Mouse (Mus musculus): ENCODE measurements around the gene Col6a6. TPM values are rescaled to one million over a fixed set of nuclear protein-coding genes. Genes with fewer than 3 reads are reported as not detected.
"Not testable (repeated sequence)": the region's sequence is repeated elsewhere in the genome, so short reads cannot be mapped to it uniquely, and the experiment has no call there.

Col6a6 gene
- polyA plus RNA-seq (2015; fragmentation: Nextera tagmentation; extraction: Ambion mirVana), result 0.06 and 0.09 TPM in 2 replicates

DNA sequence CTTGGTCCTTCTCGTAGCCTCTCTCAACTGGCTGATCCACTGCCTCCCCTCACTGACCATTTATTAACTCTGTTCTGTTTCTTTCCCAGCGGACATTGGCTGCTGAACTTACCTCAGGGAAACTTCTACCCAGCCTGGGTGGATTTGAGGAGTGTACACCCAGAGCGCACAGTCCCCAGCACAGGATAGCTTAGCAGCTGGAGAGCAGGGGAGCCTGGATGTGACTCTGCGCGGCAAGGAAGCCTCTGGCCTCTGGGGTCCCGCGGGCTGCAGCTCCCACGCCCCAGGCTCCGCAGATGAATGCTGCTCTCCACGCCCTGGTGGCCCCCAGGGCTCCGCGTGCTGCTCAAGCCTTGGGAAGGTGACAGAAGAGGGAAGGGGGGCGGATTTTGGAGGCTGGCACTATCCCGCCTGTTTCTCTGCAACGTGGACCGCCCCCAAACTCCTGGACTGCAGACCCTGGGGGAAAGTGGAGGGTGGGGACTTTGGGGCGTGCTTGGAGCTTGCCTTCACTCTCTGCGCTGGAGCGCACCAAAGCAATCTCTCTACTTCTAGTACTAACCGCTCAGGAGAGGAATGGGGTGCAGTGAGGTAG is at the start of gene Col6a6:
TSS of gene Col6a6 (minus strand) at position 370 of the 595 bp plus-strand sequence.
- peaks cover 5% of the 10 kb centered on the region for H3K27me3 ChIP-seq
- H3K4me2 ChIP-seq (replicated peaks), result peak within 1 kb of the TSS; percentile 31
- H3K4me1 ChIP-seq (replicated peaks), result peaks cover 7% of the 10 kb centered on the region
- 18% methylated on average over 20 of the region's 20 CpGs for WGBS
- H3K9me3 ChIP-seq, result no peaks in the 10 kb centered on the region
- no peak within 1 kb of the TSS for H3K27ac ChIP-seq
- no peak within 1 kb of the TSS for H3K9ac ChIP-seq (replicated peaks)
- no peak within 1 kb of the TSS for H3K4me3 ChIP-seq (replicated peaks)
- ATAC-seq, result no peak
- no peaks in the 10 kb centered on the region for H3K36me3 ChIP-seq

DNA sequence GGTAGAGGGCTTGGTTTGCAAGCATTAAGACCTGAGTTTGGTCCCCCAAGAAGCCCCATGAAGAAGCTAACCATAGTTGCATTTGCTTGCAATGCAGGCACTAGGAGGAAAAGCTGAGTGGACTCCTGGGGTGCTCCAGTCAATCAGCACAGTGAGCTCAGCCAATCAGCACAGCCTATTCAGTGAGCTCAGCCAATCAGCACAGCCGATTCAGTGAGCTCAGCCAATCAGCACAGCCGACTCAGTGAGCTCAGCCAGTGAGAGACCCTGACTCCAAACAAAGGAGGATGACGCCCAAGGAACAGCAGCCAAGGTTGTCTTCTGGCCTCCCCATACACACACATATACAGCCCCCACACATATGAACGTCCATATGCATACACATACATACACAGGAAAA is 48.2 kb upstream of the Col6a6 start:
- no peak overlapping the region for H3K4me2 ChIP-seq (replicated peaks)
- no peaks in the 10 kb centered on the region for H3K36me3 ChIP-seq
- no peaks in the 10 kb centered on the region for H3K27me3 ChIP-seq
- H3K9me3 ChIP-seq, result no peaks in the 10 kb centered on the region
- H3K27ac ChIP-seq, result no peak overlapping the region
- WGBS, result 87% methylated on average over 4 of the region's 4 CpGs
- H3K9ac ChIP-seq (replicated peaks), result no peak overlapping the region
- ATAC-seq, result no peak
- no peak overlapping the region for H3K4me3 ChIP-seq (replicated peaks)
- H3K4me1 ChIP-seq (replicated peaks), result no peaks in the 10 kb centered on the region

DNA sequence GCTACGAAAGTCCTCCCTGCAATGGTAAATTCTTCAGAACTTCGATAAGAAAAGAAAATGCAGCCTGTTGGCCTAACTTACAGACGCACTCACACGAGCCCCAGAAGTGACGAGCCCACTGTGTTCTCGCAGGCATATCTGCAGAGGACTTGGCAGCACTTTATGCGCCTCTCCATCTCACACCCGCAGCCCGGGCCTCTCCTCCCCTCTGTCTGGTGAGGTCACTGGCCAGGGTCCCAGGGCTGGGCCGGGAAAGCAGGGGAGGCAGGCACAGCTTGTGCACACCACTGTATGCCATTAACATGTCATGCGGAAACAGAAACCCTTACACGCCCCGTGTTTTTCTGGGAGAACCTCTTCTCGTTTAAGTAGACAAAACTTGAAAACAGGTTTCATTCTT is 43.7 kb upstream of the Col6a6 start:
- Histone ChIP-seq H3K4me1 (replicated peaks) (no peaks in the 10 kb centered on the region), H3K4me3 (replicated peaks) (no peak overlapping the region), H3K4me2 (replicated peaks) (no peak overlapping the region), H3K9ac (replicated peaks) (no peak overlapping the region), H3K27me3 (no peaks in the 10 kb centered on the region), H3K36me3 (no peaks in the 10 kb centered on the region), H3K27ac (no peak overlapping the region), H3K9me3 (no peaks in the 10 kb centered on the region)
- WGBS, result 83% methylated on average over 14 of the region's 14 CpGs
- ATAC-seq, result no peak

DNA sequence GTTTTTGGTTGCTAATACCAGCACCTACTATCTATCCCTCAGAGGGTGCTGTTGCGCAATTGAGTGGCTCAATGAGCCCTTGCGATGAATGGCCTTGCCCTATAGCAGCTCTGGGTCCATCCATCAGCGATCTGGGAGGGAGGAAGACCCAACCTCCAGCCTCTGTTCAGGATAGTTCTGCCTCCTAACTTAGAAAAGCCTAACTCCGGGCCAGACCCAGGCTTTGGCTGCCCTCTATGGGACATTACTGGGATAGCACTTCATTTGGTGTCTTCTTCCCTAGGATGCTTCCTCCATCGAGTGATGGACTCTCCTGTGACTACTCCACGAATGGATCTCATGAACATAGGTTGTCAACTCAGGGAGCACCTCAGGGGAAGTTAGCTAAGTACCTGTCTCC is 29.8 kb upstream of the Col6a6 start:
- H3K9me3 ChIP-seq, result no peaks in the 10 kb centered on the region
- no peak overlapping the region for H3K4me2 ChIP-seq (replicated peaks)
- ATAC-seq, result peak; percentile 48; the same call in 1 of the 2 replicates
- no peaks in the 10 kb centered on the region for H3K27me3 ChIP-seq
- H3K36me3 ChIP-seq, result no peaks in the 10 kb centered on the region
- H3K4me3 ChIP-seq (replicated peaks), result no peak overlapping the region
- H3K9ac ChIP-seq (replicated peaks), result no peak overlapping the region
- H3K4me1 ChIP-seq (replicated peaks), result no peaks in the 10 kb centered on the region
- H3K27ac ChIP-seq, result no peak overlapping the region
- WGBS, result 18% methylated on average over 6 of the region's 6 CpGs

DNA sequence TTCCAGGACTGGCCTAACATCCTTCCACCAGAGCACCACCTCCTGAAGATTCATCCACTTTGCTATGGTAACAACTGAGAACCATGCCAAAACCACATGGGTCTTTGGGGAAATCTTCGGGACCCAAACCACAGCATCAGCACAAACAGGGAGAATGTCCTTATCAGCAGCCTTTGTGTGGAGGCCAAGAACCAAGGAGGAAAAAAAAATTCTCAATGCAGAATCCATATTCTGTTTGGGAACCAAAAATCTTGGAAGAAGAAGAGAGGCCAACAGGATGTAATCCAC is 24.8 kb upstream of the Col6a6 start:
- no peak overlapping the region for H3K4me3 ChIP-seq (replicated peaks)
- H3K27me3 ChIP-seq, result no peaks in the 10 kb centered on the region
- H3K27ac ChIP-seq, result no peak overlapping the region
- H3K9me3 ChIP-seq, result no peaks in the 10 kb centered on the region
- WGBS, result 90% methylated on average over 1 of the region's 1 CpGs
- H3K9ac ChIP-seq (replicated peaks), result no peak overlapping the region
- no peaks in the 10 kb centered on the region for H3K4me1 ChIP-seq (replicated peaks)
- no peak for ATAC-seq
- H3K4me2 ChIP-seq (replicated peaks), result no peak overlapping the region
- H3K36me3 ChIP-seq, result no peaks in the 10 kb centered on the region

DNA sequence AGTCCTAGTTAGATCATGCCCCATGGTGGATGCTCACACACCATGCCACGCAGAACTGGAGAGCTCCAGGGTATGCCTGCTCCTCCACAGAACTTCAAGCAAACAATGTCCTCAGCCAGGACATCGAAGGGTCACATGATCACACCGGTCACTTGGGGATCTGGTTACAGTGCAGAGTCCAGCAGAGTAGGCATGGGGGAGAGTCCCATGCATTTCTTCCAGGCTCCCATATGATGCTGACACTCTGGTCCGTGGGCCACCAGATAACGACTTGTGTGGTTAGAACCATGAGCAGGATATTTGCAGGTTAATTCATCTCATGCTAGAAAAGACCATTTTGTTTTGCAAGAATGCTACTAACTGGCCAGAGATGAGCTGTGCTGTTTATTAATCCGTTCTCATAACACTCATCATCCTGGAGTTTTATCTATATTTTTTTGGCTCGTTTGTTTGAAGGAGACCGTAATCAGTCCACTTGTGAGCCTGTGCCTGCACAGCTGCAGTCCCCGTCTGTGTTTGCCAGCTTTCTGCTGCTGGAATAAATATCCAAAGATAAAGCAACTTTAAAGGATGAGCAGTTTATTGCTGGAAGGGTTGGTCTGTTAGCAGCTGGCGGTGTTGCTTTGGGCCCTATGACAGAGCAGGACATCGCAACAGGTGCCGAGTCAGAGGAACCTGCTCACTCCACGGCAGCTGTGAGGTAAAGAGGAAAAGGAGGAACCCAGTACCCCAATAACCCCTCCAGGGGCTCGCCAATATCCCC is 24.2 kb upstream of the Col6a6 start:
- ATAC-seq, result no peak
- WGBS, result 86% methylated on average over 14 of the region's 14 CpGs

DNA sequence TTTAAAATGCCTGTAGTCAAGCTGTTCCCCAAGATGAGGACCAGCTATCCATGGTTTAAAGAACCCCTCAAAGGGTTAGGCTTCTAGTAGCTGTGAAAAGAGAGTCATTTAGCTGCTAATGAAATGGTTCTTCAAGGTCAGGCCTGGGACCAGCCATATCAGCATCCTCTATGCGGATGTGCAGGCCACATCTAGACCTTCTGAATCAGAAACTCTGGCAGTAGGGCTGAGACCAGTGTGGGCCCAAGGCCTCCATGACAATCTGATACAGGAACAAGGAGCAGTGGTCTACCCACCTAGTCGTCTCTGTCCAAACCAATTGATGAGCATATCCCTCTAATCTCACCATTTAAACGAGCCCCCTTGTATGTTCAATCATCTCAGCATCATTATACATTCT is 23.1 kb upstream of the Col6a6 start:
- H3K36me3 ChIP-seq, result no peaks in the 10 kb centered on the region
- H3K27me3 ChIP-seq, result no peaks in the 10 kb centered on the region
- ATAC-seq, result no peak
- no peak overlapping the region for H3K9ac ChIP-seq (replicated peaks)
- no peak overlapping the region for H3K27ac ChIP-seq
- H3K4me1 ChIP-seq (replicated peaks), result no peaks in the 10 kb centered on the region
- H3K4me3 ChIP-seq (replicated peaks), result no peak overlapping the region
- H3K9me3 ChIP-seq, result 0 out of 2 replicates have a peak, but pooled peaks cover 3% of the 10 kb centered on the region
- WGBS, result 90% methylated on average over 3 of the region's 3 CpGs
- no peak overlapping the region for H3K4me2 ChIP-seq (replicated peaks)

More for the DNA sequence above, 24.2 kb upstream of the Col6a6 start:
- no peak overlapping the region for H3K9ac ChIP-seq (replicated peaks)
- no peaks in the 10 kb centered on the region for H3K4me1 ChIP-seq (replicated peaks)
- H3K27ac ChIP-seq, result no peak overlapping the region
- no peaks in the 10 kb centered on the region for H3K9me3 ChIP-seq
- no peaks in the 10 kb centered on the region for H3K36me3 ChIP-seq
- no peaks in the 10 kb centered on the region for H3K27me3 ChIP-seq
- no peak overlapping the region for H3K4me2 ChIP-seq (replicated peaks)
- H3K4me3 ChIP-seq (replicated peaks), result no peak overlapping the region

DNA sequence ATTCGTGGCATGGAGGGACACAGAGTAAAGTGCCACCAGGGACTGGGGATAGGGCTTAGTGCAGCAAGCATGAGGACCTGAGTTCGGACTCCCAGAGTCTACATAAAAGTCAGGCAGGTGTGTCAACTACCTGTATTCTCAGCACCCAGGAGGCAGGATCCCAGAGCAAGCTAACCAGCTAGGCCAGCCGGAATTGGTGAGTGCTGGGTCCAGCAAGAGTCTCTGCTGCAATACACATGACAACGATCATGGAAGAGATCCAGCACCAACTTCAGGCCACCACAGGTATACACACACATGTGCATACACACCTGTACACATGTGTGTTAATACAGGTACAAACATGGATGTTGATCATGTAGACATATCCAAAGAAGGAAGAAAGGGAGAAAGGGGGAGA is 20.4 kb upstream of the Col6a6 start:
- no peaks in the 10 kb centered on the region for H3K36me3 ChIP-seq
- no peaks in the 10 kb centered on the region for H3K4me1 ChIP-seq (replicated peaks)
- H3K27me3 ChIP-seq, result no peaks in the 10 kb centered on the region
- ATAC-seq, result no peak
- WGBS, result 75% methylated on average over 4 of the region's 4 CpGs
- H3K9me3 ChIP-seq, result 0 out of 2 replicates have a peak, but pooled peaks cover 3% of the 10 kb centered on the region
- H3K4me2 ChIP-seq (replicated peaks), result no peak overlapping the region
- H3K27ac ChIP-seq, result no peak overlapping the region
- no peak overlapping the region for H3K9ac ChIP-seq (replicated peaks)
- H3K4me3 ChIP-seq (replicated peaks), result no peak overlapping the region

DNA sequence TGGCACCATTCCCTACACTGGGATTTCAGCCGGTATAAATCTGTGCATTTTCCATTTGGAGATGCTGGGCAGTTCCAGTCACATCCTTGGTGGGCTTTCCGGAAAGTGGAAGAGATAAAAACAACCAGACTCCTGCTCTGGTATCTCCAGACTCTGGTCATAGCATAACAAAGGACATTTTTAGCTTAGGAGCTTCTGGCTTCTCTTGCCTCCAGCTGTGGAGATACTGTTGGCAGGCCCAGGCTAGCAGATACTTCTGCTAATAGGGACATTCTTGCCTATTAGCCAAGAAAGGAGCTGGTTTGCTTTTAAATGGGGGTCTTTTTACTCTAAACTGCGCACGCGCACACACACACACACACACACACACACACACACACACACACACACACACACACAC is 19.3 kb upstream of the Col6a6 start:
- 0 out of 2 replicates have a peak, but pooled peaks cover 3% of the 10 kb centered on the region for H3K9me3 ChIP-seq
- no peak for ATAC-seq
- no peak overlapping the region for H3K4me2 ChIP-seq (replicated peaks)
- WGBS, result 95% methylated on average over 5 of the region's 5 CpGs
- no peaks in the 10 kb centered on the region for H3K36me3 ChIP-seq
- H3K27me3 ChIP-seq, result no peaks in the 10 kb centered on the region
- no peak overlapping the region for H3K27ac ChIP-seq
- no peak overlapping the region for H3K4me3 ChIP-seq (replicated peaks)
- no peaks in the 10 kb centered on the region for H3K4me1 ChIP-seq (replicated peaks)
- H3K9ac ChIP-seq (replicated peaks), result no peak overlapping the region

DNA sequence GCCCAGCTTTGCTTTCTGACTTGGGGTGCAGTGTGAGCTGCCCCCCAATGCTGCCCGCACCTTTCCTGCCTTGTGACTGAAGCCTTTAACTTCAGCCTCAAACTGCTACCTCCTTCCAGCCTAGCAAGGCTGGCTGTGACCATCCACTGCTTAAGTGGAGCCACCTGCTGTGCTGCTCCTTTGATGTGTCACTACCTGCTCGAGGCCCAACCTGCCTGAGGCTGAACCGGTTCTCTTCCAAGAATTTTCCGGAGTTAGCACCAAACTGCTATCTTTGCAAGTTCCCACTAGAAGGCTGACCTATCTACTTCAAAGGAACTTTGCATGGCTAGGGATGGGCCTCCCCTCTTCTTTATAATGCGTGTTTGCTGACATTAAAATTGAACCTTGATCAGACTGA is 13.4 kb upstream of the Col6a6 start:
- H3K4me2 ChIP-seq (replicated peaks); H3K4me1 ChIP-seq (replicated peaks); H3K27ac ChIP-seq; H3K9me3 ChIP-seq; H3K4me3 ChIP-seq (replicated peaks); H3K27me3 ChIP-seq; ATAC-seq; H3K36me3 ChIP-seq; H3K9ac ChIP-seq (replicated peaks): not testable (repeated sequence)
- 63% methylated on average over 5 of the region's 5 CpGs for WGBS

DNA sequence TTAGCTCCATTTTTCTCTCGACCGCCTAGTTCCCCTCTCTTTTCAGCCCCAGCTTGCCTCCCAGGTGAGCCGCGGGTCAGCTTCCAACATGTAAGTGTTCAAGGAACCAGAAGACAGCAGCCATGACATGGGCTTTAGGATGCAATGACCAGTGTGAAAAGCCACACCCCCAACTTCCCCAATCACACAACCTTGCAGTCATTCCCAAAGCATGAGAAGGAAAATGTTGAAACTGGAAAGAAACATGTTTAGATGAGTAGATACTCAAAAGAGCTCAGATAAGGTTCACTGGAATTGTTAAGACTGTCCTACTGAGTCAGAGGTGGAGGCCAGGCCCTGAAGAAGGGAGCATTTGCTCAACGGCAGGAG is 11.2 kb upstream of the Col6a6 start:
- Histone ChIP-seq H3K9ac (replicated peaks) (no peak overlapping the region), H3K27me3 (no peaks in the 10 kb centered on the region), H3K36me3 (no peaks in the 10 kb centered on the region), H3K4me2 (replicated peaks) (no peak overlapping the region), H3K4me1 (replicated peaks) (no peaks in the 10 kb centered on the region), H3K9me3 (no peaks in the 10 kb centered on the region), H3K27ac (no peak overlapping the region), H3K4me3 (replicated peaks) (no peak overlapping the region)
- 75% methylated on average over 5 of the region's 5 CpGs for WGBS
- ATAC-seq, result no peak

DNA sequence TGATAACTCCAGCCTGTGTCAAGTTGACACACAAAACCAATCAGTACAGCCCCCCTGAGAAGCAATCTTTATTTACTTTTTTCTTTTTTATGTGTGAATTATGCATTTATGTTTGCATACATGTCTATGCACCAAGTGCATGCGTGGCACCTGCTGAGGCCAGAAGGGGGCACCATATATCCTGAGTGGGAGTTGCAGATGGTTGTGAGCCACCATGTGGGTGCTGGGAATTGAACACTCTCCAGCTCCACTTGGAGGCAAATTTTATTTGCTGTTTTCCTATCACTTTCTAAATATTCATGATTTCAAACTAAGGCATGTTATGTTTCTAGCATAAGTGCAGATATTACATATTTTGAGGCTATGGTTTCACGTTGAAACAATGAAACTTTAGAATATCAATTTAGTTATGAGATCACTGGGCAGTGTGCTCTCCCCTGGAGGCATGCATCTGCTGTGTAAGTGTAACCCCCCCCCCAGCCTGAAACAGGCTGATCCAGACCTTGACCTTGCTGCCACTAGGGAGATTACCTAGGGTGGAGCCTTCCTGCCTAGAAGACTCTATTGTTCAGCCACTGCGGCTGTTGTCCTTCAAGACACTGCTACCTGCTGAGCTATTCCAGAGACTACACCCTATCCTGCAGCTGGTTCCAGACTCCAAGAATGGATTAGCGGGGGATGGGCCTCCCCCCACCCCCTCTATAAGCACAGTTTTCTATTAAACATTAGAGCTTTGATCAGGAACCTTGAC is 10.6 kb upstream of the Col6a6 start:
- ATAC-seq, result no peak
- WGBS, result 81% methylated on average over 4 of the region's 4 CpGs
- no peaks in the 10 kb centered on the region for H3K9me3 ChIP-seq
- H3K9ac ChIP-seq (replicated peaks), result no peak overlapping the region
- no peak overlapping the region for H3K27ac ChIP-seq
- H3K4me1 ChIP-seq (replicated peaks), result no peaks in the 10 kb centered on the region
- H3K27me3 ChIP-seq, result no peaks in the 10 kb centered on the region
- no peaks in the 10 kb centered on the region for H3K36me3 ChIP-seq
- H3K4me2 ChIP-seq (replicated peaks), result no peak overlapping the region
- H3K4me3 ChIP-seq (replicated peaks), result no peak overlapping the region
